Mouse (Mus musculus): Measurements from ENCODE around the gene Olfr575.

The Olfr575 gene

DNA sequence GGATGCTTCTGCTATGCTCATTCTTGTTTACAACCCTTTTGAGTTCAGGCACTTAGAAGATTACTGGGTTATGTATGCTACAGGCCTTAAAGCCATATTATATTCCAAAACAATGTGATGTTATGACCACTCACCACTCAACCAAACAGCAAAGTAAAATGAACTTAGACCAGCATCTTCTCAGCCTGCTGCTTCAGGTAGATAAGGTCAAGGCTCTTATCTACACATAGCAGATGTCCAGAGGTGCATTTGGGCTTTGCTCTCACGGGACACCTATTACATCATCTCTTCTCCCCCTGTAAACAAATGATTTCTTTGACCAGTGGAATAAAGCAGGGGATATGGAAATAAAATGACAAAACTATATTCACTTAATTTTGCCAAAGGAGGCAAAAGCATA lies at the start of gene Olfr575:
Gene Olfr575, minus strand, starts transcription at position 183 of the 400 bp plus-strand sequence.
- DNase-seq (ENCODE audit: low read depth, low spot score), result no peak

DNA sequence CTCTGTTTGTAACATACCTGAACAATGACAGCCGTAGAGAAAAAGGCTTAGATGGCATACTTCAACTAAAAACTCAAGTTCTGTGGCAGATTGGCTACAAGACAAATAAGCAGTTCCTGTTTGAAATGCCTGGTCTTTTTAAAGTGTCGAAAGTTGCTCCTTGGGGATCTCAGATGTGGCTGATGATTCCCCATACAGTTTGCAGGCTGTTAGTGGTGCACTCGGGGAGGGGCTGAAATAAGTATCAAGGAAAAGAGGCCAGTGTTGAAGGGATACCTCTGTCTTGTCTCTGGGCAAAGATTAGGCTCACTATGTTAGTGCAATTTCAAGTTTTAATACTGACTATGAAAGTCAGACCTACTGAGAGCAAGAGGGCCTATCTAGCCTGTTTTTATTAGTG lies 30.6 kb upstream of the Olfr575 start, which contains the start of gene Olfr578:
Gene Olfr578, minus strand, starts transcription at position 101 of the 400 bp plus-strand sequence.
- DNase-seq (ENCODE audit: low read depth, low spot score), result no peak

DNA sequence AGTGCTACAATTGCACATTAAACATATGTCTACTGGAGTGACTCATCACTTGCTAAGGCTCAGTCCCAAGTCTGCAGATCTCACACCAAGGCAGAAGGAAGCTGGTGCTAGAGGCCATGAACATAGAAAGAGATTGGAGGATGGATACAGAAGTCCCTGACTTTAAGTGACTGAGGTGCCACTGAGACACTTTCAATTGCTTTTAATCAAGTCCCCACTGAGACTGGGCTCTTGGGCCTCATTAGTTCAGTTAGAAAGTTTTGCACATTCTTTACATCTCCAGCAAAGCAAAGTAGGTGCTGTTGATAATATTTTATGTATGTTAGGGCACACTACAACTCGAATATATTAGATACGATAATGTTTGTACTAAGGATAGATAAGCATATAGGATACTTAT lies 17.3 kb upstream of the Olfr575 start, which contains the start of gene Olfr577:
Gene Olfr577, minus strand, starts transcription at position 101 of the 400 bp plus-strand sequence.
- DNase-seq (ENCODE audit: low read depth, low spot score), result no peak

DNA sequence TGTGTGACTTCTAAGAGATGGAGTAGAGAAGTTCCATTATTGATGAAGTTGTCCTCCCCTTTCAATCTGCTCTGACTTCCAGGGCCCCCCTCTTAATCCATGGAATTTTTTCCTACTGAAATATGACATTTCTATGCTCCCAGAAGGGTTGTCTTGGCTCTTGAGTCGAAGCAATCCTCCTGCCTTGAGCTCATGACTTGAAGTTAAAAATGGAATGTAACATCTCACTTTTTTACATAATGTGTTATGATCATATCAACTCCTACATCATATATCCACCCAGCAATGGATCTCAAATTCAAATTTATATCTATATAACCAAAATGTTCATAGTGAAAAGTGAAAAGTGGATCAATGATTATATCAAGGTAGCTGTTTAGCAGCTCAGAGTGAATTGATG lies 15.8 kb upstream of the Olfr575 start:
- no peak for DNase-seq (ENCODE audit: low read depth, low spot score)

DNA sequence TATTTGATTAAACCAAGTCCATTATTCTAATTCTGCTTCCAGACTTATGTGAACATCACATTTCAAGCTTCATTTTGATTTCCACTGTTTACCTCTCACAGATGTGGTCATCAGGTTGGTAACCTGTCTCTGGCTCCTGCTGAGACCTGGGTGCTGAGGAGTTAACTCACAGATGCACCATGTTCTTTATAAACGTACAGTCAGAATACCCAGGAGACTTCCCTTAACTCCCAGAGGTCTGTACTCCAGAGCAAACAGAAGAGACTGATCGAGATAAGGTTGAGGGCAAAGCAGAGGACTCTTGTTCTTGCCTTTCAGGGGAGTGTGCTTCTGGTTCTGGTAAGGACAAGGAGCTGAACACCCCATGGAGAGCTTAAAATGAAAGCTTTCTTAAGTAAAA lies 3.8 kb upstream of the Olfr575 start, which contains the start of gene Olfr576:
Gene Olfr576, plus strand, starts transcription at position 301 of the 400 bp plus-strand sequence.
- DNase-seq (ENCODE audit: low read depth, low spot score), result no peak

DNA sequence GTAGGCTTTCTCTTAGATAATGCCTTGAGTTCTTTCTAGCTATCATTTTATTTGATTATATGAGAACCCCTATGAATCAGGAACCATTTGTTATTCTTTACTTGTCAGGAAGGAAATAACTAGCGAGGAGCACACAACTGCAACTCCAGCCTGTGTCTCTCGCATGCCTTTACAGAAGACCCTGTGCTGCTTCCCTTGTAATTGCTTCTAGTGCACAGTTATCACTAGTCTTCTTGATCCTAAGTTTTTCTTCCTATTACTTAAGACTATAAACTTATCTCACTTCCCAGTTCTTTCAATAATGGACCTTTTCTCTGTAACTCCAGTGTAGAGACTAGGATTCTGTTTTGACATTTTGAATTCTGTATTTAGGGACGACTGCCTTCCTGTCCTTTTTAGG lies 438 bp downstream of the Olfr575 start:
- no peak for DNase-seq (ENCODE audit: low read depth, low spot score)

DNA sequence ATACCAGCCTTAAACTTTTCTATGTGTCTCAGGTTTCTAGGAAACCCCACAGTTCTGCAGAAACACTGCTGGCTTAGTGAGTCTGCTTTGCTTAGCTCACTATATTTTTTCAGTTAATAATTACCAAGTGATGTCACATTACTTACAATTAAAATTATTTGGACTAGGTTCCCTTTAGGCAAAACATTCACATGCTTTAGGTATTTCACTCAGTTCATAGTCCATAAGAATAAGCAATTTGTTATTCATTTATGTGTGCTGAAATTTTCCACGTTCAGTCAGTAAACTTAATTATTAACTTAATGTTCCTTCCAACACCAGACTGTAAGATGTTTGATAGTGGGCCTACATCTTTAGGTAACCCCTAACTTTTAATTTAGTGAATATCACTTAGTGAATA lies 7.8 kb downstream of the Olfr575 start:
- DNase-seq (ENCODE audit: low read depth, low spot score), result no peak

DNA sequence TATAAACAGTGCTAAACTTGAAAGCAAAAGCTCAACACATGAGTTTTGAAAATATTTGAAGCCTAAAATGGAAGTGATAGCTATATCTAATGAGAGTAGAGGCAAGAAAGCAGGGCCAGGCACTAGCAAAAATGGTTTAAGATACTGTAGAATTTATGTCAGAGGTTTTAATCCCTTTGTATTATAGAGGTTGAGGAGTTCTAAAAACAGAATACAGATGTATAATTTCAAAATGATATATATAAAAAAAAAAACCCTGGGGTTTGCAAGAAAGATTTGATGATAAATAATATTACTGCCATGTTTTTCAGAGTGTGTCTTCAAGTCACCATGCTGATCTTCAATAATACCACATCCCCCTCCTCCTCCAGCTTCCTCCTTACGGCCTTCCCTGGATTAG lies 10.4 kb downstream of the Olfr575 start, which contains the start of gene Olfr574:
Gene Olfr574, plus strand, starts transcription at position 301 of the 400 bp plus-strand sequence.
- DNase-seq (ENCODE audit: low read depth, low spot score), result no peak

DNA sequence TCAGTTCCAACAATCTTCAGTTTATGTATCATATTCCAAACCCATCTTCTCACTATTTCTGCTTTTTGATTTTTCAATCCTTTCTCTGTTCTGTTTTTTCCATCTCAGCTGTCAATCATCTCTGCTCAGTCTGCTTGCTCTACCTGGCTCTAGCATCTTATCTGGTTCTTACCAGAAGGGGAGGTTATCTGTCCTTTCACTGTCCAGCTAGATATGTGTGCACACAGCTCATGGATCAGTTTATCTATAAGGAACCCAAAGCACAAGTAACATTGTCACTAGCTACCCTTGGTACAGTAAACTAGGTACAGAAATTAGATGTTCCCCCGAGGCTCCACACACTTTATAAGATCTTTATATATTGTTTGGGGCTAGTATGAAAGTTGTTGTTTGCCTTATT lies 15.2 kb downstream of the Olfr575 start:
- no peak for DNase-seq (ENCODE audit: low read depth, low spot score)

DNA sequence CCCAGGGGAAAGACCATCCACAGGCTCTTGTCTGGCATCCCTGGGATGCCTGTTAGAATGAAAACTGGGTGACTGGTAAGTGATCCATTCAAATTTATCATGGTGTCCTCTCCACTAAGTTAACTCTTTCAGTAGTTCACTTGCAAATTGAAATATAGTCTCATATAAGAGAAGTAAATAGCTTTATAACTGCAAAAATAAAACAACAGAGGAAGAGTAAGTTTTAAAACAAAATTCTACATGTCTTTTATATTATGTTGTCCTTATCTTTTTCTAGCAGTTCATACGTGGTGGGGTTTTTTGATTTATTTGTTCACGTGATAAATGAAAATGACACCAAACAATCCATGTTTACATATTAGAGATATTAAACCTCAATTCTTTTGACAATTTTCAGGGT lies 16.1 kb downstream of the Olfr575 start, which contains the start of gene Olfr573-ps1:
Gene Olfr573-ps1, minus strand, starts transcription at position 101 of the 400 bp plus-strand sequence.
- no peak for DNase-seq (ENCODE audit: low read depth, low spot score)

DNA sequence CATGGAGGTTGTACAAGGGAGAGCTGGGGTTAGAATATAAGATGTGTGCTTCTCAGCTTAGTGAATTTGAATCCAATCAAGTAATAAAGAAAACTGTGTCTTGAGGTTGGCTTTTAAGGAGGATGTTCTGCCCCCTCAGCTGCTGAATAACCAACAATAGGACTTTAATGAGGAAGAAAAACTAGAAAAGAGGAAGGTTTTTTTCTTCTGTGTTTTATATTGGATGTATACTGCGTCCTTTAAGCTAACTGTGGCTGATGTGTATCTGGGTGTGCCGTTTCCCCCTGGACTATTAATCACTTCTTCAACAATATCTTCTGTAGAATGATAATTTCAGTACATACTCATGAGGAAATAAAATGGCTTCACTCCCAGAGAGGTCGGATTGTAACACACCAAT lies 31.5 kb downstream of the Olfr575 start:
- no peak for DNase-seq (ENCODE audit: low read depth, low spot score)

DNA sequence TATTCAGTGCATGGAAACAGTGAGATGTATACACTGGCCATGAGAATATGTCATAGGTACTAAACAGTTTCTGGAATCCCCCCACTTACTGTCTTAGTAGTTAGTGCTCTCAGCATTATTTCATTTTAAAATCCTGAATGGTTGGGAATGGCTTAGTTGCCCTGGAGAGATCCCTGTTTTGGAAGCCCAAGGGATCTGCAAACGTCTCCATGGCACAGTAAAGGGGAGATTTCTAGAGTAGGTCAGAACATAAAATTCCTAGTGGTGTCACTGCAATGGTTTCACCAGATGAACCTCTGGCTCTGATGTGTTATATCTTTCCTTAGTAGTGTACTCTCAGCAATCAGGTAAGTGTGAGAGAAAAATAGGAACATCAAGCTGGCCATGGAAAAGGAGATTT lies 34.5 kb downstream of the Olfr575 start, which contains the start of gene Olfr572:
Gene Olfr572, plus strand, starts transcription at position 301 of the 400 bp plus-strand sequence.
- DNase-seq (ENCODE audit: low read depth, low spot score), result no peak

DNA sequence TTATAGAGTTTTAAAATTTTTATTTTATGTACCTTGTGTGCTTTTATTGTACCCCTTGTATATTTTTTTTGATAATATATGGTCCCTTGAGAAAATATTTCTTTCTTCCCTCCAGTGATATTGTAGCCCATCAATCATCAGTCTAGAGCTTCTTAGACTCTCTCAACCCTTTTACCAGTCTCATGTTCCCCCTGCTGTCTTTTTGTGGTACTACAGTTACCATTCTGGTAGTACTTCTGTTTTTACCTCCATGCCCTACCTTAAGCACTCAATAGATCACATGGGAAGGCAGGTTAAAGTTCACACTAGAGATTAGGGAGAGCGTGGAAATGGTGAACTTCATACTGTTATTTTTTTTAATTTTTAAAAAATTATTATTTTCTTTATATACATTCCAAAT lies 38.9 kb downstream of the Olfr575 start:
- DNase-seq (ENCODE audit: low read depth, low spot score), result peak; percentile 72

DNA sequence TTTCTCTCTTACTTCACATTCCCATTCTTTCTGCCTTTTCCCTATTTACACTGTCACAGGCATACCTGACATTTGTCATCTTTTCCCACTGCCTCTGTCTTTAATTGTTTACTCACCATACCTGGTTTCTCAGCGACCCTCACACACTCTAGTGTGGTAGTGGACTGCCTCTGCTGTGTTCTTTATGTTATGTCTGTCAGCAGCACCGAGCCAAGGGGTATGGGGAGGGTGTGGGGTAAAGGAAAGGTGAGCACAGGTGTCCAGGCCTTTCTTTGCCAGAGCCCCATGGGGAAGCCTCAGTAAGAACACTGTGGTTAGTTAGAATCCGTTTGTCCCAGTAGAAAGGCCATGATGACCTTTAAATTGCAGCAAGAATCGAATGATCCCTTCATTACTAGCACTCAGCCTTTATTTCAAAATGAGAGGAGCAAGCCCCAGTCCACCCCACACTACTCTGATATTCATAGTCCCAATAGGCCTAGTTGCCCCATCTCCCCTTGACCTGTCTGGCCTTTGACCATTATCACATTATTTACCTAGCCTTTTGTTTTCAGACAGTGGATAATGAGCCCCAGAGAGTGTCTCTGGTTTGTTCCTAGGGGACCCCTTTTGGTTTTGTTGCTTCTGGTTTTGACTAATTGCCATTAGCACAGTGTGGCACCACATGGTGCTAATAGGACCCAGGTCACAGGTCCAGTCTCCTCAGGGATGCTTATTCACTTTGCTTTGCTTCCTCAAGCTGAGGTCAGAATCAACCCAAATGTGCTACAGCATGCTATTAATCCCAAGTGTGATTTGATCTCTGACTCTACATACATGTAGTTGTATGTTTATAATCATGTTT lies 41.3 kb downstream of the Olfr575 start, which contains the start of gene Olfr571:
Gene Olfr571, minus strand, starts transcription at position 505 of the 844 bp plus-strand sequence.
- no peak for DNase-seq (ENCODE audit: low read depth, low spot score)

DNA sequence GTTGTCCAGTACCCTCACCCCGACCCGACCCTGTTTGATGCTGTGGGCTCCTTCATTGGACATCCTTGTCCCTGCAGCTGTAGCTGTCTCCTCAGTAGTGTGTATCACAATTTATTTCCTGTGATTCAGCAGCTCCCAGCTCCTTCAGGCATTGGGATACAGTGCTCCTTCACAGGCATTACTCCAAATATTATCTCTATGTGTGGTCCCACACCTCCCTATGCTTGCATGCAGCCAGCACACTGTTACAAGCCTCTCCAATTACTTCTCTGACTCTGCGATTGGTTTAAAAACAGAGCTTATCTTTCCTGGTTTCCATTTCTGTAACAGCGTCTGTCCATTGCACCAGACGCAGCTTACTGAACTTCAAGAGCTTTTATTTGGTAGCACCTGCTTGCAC lies 42.2 kb downstream of the Olfr575 start:
- no peak for DNase-seq (ENCODE audit: low read depth, low spot score)

DNA sequence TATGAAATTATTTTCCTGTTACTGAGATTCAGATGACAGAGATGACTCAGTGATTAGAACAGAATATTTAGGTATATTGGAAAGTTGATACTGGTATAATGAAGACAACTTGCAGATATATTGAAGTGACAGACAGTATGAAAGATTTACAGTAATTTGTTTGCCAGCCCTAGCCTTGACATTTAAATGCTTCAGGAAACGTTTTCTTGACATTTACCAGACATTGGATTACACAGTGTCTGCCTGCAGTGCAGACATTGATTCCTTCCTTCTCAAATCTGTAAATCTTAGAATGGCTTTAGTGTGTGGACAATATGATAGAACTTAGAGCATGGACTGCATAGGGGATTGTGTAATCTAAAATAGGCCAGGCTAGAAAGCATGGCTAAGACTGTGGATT lies 43.3 kb downstream of the Olfr575 start:
- DNase-seq (ENCODE audit: low read depth, low spot score), result no peak
